Mouse (Mus musculus) lung, adult 2 months (tissue): ENCODE results near the gene Gna15. TPM values are rescaled to one million over a fixed set of nuclear protein-coding genes. Genes with fewer than 3 reads are reported as not detected.
A peak's percentile ranks its signal among the peaks of the same experiment; 100 is the strongest.

Experiments used
- DNase-seq: peaks from one replicate; pipeline ENCODE4 v3.0.0; 2022
- H3K4me1 ChIP-seq: fragments of 200-500 bp; 2 replicates; pipeline ENCODE4 v1.6.1; 2011; ENCODE audit warnings: low read length; ENCODE audit not compliant: control insufficient read depth, insufficient read depth
- H3K4me3 ChIP-seq: fragments of 200-500 bp; replicated peaks from 2 replicates; pipeline ENCODE3; 2011; ENCODE audit warnings: low read depth, mild to moderate bottlenecking, control low read depth, low read length; ENCODE audit errors: extremely low read depth
- CTCF ChIP-seq: fragments of 200-500 bp; IDR thresholded peaks from 2 replicates; pipeline ENCODE4 v1.5.1; 2011; ENCODE audit warnings: mild to moderate bottlenecking, low read length, control low read depth; ENCODE audit not compliant: insufficient read depth
- POLR2A ChIP-seq: fragments of 200-500 bp; IDR thresholded peaks from 2 replicates; pipeline ENCODE4 v1.6.1; 2011; ENCODE audit warnings: low read depth, mild to moderate bottlenecking, control low read depth, low read length, borderline replicate concordance; ENCODE audit errors: extremely low read depth
- WGBS: fragments of 180-500 bp; shearing (Covaris S2); methylation state at CpG from one replicate; pipeline ENCODE4 v1.1.7; 2018; 5-methylcytosine and 5-hydroxymethylcytosine counted together
- polyA plus RNA-seq: library from polyadenylated mRNA; depleted of rRNA; stranded (reverse); fragments of >200 nt; gene quantifications from 2 replicates; pipeline ENCODE4 v1.2.3, GENCODE M21; 2012

Gna15 gene
- polyA plus RNA-seq, 1 experiment = 9.5 TPM

DNA sequence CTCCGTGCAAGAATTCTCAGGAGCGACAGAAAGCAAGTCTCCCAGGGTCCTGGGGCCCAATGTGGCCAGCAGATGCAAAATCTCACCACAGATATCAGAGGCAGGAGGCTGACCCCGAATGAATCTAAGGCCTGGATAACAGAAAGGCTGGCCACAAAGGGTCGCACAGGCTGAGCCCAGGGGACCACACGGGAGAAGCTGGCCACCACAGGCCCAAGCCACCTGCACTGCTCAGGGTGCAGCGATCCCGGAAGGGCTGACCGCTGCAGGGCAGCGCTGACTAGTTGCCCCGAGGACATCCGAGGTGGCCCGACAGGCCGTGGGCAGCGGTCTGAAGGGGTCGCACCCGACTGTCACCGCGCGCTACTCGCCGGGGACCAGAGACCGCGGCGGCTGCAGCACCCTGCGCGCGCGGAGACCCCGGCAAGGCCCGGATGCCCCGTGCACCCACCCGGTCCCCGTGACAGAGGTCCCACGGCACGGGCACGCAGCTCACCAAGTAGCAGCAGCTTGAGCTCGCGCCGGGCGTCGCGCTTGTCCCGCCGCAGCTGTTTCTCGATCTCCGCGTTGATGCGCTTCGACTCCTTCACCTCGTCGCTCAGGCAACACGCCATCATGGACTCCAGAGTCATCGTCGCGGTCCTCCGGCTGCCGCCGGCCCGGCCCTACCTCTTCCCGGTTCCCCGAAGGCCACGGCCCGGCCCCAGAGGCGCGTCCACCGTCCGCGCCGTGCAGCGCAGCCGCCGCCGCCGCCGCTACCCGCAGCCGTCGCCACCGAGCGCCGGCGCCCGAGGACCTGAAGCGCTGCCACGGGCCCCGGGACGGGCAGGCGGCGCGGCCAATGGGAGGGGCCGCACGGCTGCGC is 20.5 kb upstream of the Gna15 start:
- no peak for DNase-seq
- WGBS = under 1% methylated on average over 92 of the region's 93 CpGs
- Histone ChIP-seq H3K4me3 (peak overlapping the region; percentile 96), H3K4me1 (peaks cover 32% of the 10 kb centered on the region)
- TF ChIP-seq CTCF = no peak
- no peak for TF ChIP-seq POLR2A

DNA sequence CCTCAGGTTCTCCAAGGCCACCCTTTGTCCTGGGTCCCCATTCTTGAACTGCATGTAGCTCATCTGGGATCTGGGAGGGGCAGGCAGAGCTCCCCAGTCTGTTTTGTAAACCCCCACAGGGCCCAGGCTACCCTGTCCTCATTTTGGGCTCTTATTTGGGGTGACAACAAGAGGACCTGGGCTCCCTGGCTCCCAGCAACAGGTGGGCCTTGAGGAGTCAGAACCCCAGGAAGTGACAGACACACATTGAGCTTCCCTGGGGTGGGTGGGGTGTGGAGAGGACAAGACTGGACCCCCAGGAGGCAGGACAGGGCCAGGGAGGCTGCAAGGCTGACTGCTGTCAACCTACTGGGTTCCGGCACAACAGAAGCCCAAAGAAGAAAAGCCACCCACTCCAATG is 19.6 kb upstream of the Gna15 start:
- no peak for DNase-seq
- H3K4me3 ChIP-seq = peak overlapping the region; percentile 96
- TF ChIP-seq POLR2A (no peak), CTCF (no peak)
- H3K4me1 ChIP-seq = peaks cover 32% of the 10 kb centered on the region
- 53% methylated on average over 1 of the region's 1 CpGs for WGBS

DNA sequence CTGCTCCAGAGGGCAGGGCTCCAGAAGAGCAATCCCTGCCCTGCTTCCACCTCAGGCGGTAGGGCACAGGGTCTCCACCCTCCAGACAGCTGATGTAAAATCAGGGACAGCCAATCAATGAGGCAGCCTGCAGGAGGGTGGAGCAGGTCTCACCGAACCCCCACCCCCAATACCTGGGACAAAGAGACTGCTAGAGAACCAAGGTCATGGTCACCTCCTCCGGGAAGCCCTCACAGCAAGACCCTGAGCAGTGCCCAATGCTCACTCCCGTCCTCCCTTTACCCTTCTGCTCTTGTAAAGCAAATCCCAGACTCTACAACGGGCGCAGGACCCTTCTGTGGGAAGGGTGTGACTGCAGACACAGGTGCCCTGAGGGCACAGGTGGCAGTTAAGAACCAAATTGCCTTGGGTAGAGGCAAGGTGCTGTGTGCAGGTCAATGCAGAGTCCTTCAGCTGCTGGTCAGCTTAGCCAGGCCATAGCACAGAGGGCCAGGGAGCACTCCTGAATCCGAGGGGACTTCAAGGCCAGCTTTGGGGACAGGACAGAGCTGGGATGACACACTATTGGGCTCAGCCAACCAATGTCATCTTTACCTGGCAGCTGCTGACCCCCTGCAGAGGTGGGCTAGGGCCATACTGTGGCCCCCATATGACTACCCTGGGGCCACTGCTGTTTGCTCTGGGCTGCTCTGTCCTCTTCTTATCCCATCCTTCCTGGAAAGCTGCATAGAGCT is 18.9 kb upstream of the Gna15 start:
- no peak for DNase-seq
- TF ChIP-seq CTCF = no peak
- TF ChIP-seq POLR2A = no peak
- no peak overlapping the region for H3K4me3 ChIP-seq
- 73% methylated on average over 7 of the region's 7 CpGs for WGBS
- peaks cover 32% of the 10 kb centered on the region for H3K4me1 ChIP-seq

DNA sequence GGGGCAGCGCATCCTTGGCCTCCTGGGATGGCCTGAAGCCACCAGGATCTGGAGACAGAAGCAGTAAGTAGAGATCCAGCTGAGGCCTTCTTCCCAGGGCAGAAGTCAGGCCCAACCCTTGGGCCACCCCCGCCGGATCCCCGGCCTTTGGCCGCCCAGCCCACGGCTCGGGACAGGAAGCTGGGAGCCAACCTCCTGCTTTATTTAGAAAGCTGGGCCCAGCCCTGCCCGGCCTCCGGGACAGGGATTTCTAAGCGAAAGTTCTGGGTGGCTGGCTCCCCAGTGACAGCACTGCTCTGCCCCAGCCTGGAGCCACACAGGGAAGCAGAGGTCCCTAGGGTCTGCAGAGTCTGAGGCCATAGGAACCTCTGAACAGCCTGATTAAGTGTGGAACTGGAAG is 17.8 kb upstream of the Gna15 start:
- peak; percentile 35 for DNase-seq
- peaks cover 32% of the 10 kb centered on the region for H3K4me1 ChIP-seq

DNA sequence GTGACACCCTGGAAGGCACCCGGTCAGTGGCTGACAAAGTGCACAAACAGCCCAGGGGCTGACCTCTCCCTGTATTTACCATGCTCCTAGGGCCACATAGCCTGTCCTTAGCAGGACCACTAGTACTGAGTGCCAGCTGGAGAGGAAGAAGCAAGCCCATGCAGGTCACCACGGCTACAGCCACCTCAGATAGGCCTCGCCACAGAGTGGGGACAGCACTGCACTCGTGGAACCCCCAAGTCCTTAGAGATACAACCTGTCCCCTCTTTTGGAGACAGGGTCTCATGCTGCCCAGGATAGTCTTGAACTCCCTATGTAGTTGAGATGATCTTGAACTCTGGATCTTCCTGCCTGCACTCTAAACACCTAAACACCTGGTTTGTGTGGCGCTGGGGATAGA is 17.3 kb upstream of the Gna15 start:
- H3K4me1 ChIP-seq = peaks cover 32% of the 10 kb centered on the region
- TF ChIP-seq POLR2A (no peak), CTCF (no peak)
- H3K4me3 ChIP-seq = no peak overlapping the region
- DNase-seq = no peak
- 53% methylated on average over 5 of the region's 5 CpGs for WGBS

More for the DNA sequence above, 17.8 kb upstream of the Gna15 start:
- peak overlapping the region; percentile 31 for H3K4me3 ChIP-seq
- 36% methylated on average over 10 of the region's 10 CpGs for WGBS
- TF ChIP-seq CTCF = no peak
- TF ChIP-seq POLR2A = no peak

DNA sequence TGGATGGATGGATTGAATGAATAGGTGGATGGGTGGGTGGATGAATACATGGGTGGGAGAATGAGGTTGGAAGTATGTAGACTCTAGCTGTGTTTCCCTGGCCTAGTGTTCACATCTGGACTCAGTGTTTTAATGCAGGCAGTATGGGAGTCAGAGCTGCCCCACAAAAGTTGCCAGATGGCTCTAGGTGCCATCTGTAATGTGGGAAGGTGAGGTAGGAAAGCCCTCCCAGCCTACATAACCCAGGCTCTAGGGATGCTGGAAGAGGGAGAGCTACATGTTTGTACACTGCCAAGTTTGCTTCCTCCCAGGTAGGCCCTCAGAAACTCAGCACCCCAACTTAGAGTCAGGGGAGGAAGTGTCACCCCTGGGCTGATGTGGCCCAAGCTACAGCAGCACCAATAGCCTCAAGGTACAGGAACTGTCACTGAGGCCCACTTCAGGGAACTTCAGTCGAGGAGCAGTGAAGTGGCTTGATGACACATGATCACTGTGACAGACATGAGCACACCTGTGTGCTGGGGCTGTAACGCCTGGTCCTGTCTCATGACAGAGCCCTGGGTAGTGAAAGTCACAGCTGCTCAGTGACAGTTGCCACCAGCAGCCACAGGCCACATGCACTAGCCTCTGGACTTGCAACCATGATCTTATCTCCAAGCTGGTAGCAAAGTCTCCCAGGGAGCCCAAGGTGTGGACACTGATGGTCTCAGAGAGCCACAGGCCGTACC is 14.5 kb upstream of the Gna15 start:
- Histone ChIP-seq H3K4me1 (peaks cover 26% of the 10 kb centered on the region), H3K4me3 (no peak overlapping the region)
- TF ChIP-seq CTCF (no peak), POLR2A (no peak)
- no peak for DNase-seq
- WGBS = 64% methylated on average over 3 of the region's 3 CpGs

DNA sequence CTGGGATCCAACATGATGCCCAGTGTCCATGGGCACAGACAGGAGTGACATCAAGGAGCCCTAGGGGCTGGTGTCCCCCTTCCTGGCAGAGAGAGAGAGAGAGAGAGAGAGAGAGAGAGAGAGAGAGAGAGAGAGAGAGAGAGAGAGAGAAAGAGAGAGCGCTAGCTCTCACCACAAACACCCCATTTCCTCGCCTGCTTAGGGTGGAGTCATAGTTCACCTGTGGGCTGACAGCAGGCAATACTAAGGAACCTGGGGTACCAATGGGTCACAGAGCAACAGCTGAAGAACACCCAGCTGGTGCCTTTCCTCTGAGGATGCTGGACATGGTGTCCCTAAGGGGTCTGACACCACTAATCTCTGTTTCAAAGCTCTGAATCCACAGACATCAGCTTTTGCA is 13.4 kb upstream of the Gna15 start:
- WGBS = 83% methylated on average over 2 of the region's 2 CpGs
- no peak for TF ChIP-seq POLR2A

DNA sequence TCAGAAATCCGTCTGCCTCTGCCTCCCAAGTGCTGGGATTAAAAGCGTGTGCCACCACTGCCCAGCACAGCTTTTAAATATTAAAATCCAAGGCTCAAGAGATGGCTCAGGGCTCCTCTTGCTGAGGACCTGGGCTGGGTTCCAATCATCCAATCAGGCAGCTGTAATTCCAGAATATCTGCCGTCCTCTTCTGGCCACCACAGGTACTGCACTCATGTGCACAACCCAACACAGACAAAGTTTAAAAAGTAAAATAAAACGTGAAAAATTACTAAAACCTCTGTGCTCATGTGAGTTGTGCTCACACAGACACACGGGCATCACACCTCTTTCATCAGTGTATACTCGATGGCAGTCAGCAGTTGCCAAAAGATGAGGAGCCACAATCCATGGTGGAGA is 12.7 kb upstream of the Gna15 start:
- WGBS = 77% methylated on average over 6 of the region's 6 CpGs
- no peak for TF ChIP-seq POLR2A
- TF ChIP-seq CTCF = peak; percentile 39
- Histone ChIP-seq H3K4me3 (no peak overlapping the region), H3K4me1 (peaks cover 11% of the 10 kb centered on the region)
- DNase-seq = no peak

More for the DNA sequence above, 13.4 kb upstream of the Gna15 start:
- Histone ChIP-seq H3K4me3 (no peak overlapping the region), H3K4me1 (peaks cover 17% of the 10 kb centered on the region)
- DNase-seq = no peak

DNA sequence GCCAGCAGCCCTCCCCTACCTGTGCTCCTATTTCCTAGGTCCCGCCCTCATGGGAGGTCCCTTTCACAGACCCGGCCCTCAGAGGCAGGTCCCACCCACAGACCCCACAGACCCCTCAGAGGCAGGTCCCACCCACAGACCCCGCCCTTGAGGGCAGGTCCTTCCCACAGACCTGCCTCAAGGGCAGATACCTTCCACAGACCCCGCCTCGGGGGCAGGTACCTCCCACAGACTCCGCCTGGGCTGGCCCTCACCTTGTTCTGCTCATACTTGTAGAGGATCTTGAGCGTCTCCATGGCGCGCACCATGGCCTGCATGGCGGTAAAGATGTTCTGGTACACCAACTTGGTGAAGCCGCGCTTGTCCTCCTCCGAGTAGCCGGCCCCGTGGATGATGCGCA is 10.8 kb upstream of the Gna15 start:
- no peak for TF ChIP-seq POLR2A
- no peak for TF ChIP-seq CTCF
- Histone ChIP-seq H3K4me1 (no peaks in the 10 kb centered on the region), H3K4me3 (no peak overlapping the region)
- no peak for DNase-seq
- 67% methylated on average over 16 of the region's 16 CpGs for WGBS
